Mouse (Mus musculus) neural tube, embryonic 13.5 days (tissue): ENCODE data around the gene Dmrtc2. TPM values are rescaled to one million over a fixed set of nuclear protein-coding genes. Genes with fewer than 3 reads are reported as not detected.

Source experiments
- ATAC-seq: fragments of 200-750 bp; cut with Nextera tagmentation; 2 replicates; pipeline ENCODE4 v1.8.0; 2017; ENCODE audit warnings: low read depth, mild to moderate bottlenecking, moderate TSS enrichment, moderate library complexity
- H3K27ac ChIP-seq: fragments of 300-500 bp; sonication (generic); replicated peaks from 2 replicates; pipeline ENCODE4 v1.5.1; 2015; ENCODE audit warnings: moderate library complexity, mild to moderate bottlenecking, inconsistent platforms
- H3K27me3 ChIP-seq: fragments of 300-500 bp; sonication (generic); 2 replicates; pipeline ENCODE4 v1.6.1; 2015; ENCODE audit warnings: mild to moderate bottlenecking, inconsistent platforms
- H3K36me3 ChIP-seq: fragments of 300-500 bp; sonication (generic); 2 replicates; pipeline ENCODE4 v1.6.1; 2015; ENCODE audit warnings: mild to moderate bottlenecking, inconsistent platforms
- H3K4me1 ChIP-seq: fragments of 300-500 bp; sonication (generic); replicated peaks from 2 replicates; pipeline ENCODE4 v1.6.1; 2015; ENCODE audit warnings: inconsistent platforms
- H3K4me2 ChIP-seq: fragments of 300-500 bp; sonication (generic); 2 replicates; pipeline ENCODE4 v1.6.1; 2015; ENCODE audit warnings: inconsistent platforms, mild to moderate bottlenecking, moderate library complexity
- H3K4me3 ChIP-seq: fragments of 300-500 bp; sonication (generic); 2 replicates; pipeline ENCODE4 v1.5.1; 2015; ENCODE audit warnings: mild to moderate bottlenecking, inconsistent platforms
- H3K9ac ChIP-seq: fragments of 300-500 bp; sonication (generic); 2 replicates; pipeline ENCODE4 v1.6.1; 2015; ENCODE audit warnings: moderate library complexity, mild to moderate bottlenecking, inconsistent platforms
- H3K9me3 ChIP-seq: fragments of 300-500 bp; sonication (generic); 2 replicates; pipeline ENCODE4 v1.6.1; 2016; ENCODE audit warnings: inconsistent platforms
- WGBS: fragments of 180-500 bp; shearing (Covaris S2); methylation state at CpG from one replicate; pipeline ENCODE4 v1.1.7; 2015; 5-methylcytosine and 5-hydroxymethylcytosine counted together
- polyA plus RNA-seq: library from polyadenylated mRNA; unstranded; fragments of >200 nt; fragmentation: Nextera tagmentation; extraction: Ambion mirVana; gene quantifications from 2 replicates; pipeline ENCODE4 v1.2.1, GENCODE M21; 2015

Dmrtc2 gene
- polyA plus RNA-seq, 1 experiment from 2014 or later, result not detected

- H3K36me3 ChIP-seq, result peaks cover 20% of the 10 kb centered on the region
- no peak overlapping the region for H3K4me2 ChIP-seq
- no peak for ATAC-seq
- H3K9me3 ChIP-seq, result no peaks in the 10 kb centered on the region
- peaks cover 32% of the 10 kb centered on the region for H3K4me1 ChIP-seq
- 94% methylated on average over 9 of the region's 9 CpGs for WGBS
- H3K4me3 ChIP-seq, result no peak overlapping the region
- H3K27me3 ChIP-seq, result no peaks in the 10 kb centered on the region
- H3K27ac ChIP-seq, result no peak overlapping the region
- H3K9ac ChIP-seq, result no peak overlapping the region
Measured at GRCm38 (mm10) chr7:24882416-24883199, 12.8 kb downstream of the Dmrtc2 start.

GRCm38 (mm10) chr7:24883896-24884692 is 14.2 kb downstream of the Dmrtc2 start, which contains the start of gene Rps19:
Rps19 (plus strand) TSS chr7:24884371.
- Histone ChIP-seq H3K36me3 (peaks cover 34% of the 10 kb centered on the region), H3K4me2 (peak within 1 kb of the TSS; percentile 81), H3K4me3 (peak within 1 kb of the TSS; percentile 83), H3K27ac (peak within 1 kb of the TSS; percentile 92), H3K9me3 (no peaks in the 10 kb centered on the region), H3K4me1 (peaks cover 37% of the 10 kb centered on the region), H3K9ac (peak within 1 kb of the TSS; percentile 97), H3K27me3 (no peaks in the 10 kb centered on the region)
- under 1% methylated on average over 57 of the region's 57 CpGs for WGBS
- peak; percentile 94 for ATAC-seq

GRCm38 (mm10) chr7:24884693-24885291 is 14.9 kb downstream of the Dmrtc2 start:
- ATAC-seq, result 0 out of 2 replicates have a peak, but pooled peaks have one; percentile 6
- under 1% methylated on average over 47 of the region's 47 CpGs for WGBS
- H3K27me3 ChIP-seq, result no peaks in the 10 kb centered on the region
- H3K9ac ChIP-seq, result peak overlapping the region; percentile 97
- peak overlapping the region; percentile 92 for H3K27ac ChIP-seq
- peak overlapping the region; percentile 83 for H3K4me3 ChIP-seq
- peaks cover 35% of the 10 kb centered on the region for H3K4me1 ChIP-seq
- peak overlapping the region; percentile 81 for H3K4me2 ChIP-seq
- H3K9me3 ChIP-seq, result no peaks in the 10 kb centered on the region
- peaks cover 41% of the 10 kb centered on the region for H3K36me3 ChIP-seq

GRCm38 (mm10) chr7:24885468-24886307 is 15.8 kb downstream of the Dmrtc2 start:
- peak overlapping the region; percentile 81 for H3K4me2 ChIP-seq
- 49% methylated on average over 12 of the region's 12 CpGs for WGBS
- H3K4me1 ChIP-seq, result peaks cover 30% of the 10 kb centered on the region
- no peak for ATAC-seq
- H3K9me3 ChIP-seq, result no peaks in the 10 kb centered on the region
- peak overlapping the region; percentile 83 for H3K4me3 ChIP-seq
- no peaks in the 10 kb centered on the region for H3K27me3 ChIP-seq
- H3K36me3 ChIP-seq, result peaks cover 50% of the 10 kb centered on the region
- H3K27ac ChIP-seq, result no peak overlapping the region
- peak overlapping the region; percentile 97 for H3K9ac ChIP-seq

GRCm38 (mm10) chr7:24886308-24886633 is 16.4 kb downstream of the Dmrtc2 start:
- H3K4me1 ChIP-seq, result peaks cover 30% of the 10 kb centered on the region
- H3K27ac ChIP-seq, result no peak overlapping the region
- H3K9me3 ChIP-seq, result no peaks in the 10 kb centered on the region
- H3K9ac ChIP-seq, result peak overlapping the region; percentile 97
- peak overlapping the region; percentile 81 for H3K4me2 ChIP-seq
- no peak for ATAC-seq
- no peaks in the 10 kb centered on the region for H3K27me3 ChIP-seq
- 72% methylated on average over 4 of the region's 4 CpGs for WGBS
- H3K36me3 ChIP-seq, result peaks cover 56% of the 10 kb centered on the region
- H3K4me3 ChIP-seq, result peak overlapping the region; percentile 83

GRCm38 (mm10) chr7:24887096-24887495 is 17.2 kb downstream of the Dmrtc2 start:
- Histone ChIP-seq H3K36me3 (peaks cover 57% of the 10 kb centered on the region), H3K9ac (peak overlapping the region; percentile 97), H3K4me1 (peaks cover 30% of the 10 kb centered on the region), H3K9me3 (no peaks in the 10 kb centered on the region), H3K27ac (no peak overlapping the region), H3K4me3 (no peak overlapping the region), H3K27me3 (no peaks in the 10 kb centered on the region), H3K4me2 (no peak overlapping the region)
- no peak for ATAC-seq
- 70% methylated on average over 4 of the region's 4 CpGs for WGBS

- ATAC-seq, result no peak
- Histone ChIP-seq H3K27ac (0 out of 2 replicates have a peak overlapping the region, but pooled peaks have one; percentile 14), H3K36me3 (peaks cover 57% of the 10 kb centered on the region), H3K9me3 (no peaks in the 10 kb centered on the region), H3K9ac (0 out of 2 replicates have a peak overlapping the region, but pooled peaks have one; percentile 8), H3K4me1 (peaks cover 30% of the 10 kb centered on the region), H3K4me2 (no peak overlapping the region), H3K27me3 (no peaks in the 10 kb centered on the region), H3K4me3 (no peak overlapping the region)
- 84% methylated on average over 6 of the region's 6 CpGs for WGBS
Measured at GRCm38 (mm10) chr7:24889431-24890220, 19.8 kb downstream of the Dmrtc2 start.

- Histone ChIP-seq H3K27me3 (no peaks in the 10 kb centered on the region), H3K9ac (no peak overlapping the region), H3K36me3 (peaks cover 57% of the 10 kb centered on the region), H3K9me3 (no peaks in the 10 kb centered on the region), H3K4me1 (peaks cover 24% of the 10 kb centered on the region), H3K4me3 (no peak overlapping the region), H3K27ac (0 out of 2 replicates have a peak overlapping the region, but pooled peaks have one; percentile 14), H3K4me2 (no peak overlapping the region)
- ATAC-seq, result peak; percentile 51
- 28% methylated on average over 10 of the region's 10 CpGs for WGBS
Measured at GRCm38 (mm10) chr7:24890281-24891216, 20.7 kb downstream of the Dmrtc2 start.

- H3K36me3 ChIP-seq, result peaks cover 49% of the 10 kb centered on the region
- no peaks in the 10 kb centered on the region for H3K9me3 ChIP-seq
- no peak for ATAC-seq
- H3K9ac ChIP-seq, result no peak overlapping the region
- H3K4me2 ChIP-seq, result no peak overlapping the region
- peaks cover 15% of the 10 kb centered on the region for H3K4me1 ChIP-seq
- H3K4me3 ChIP-seq, result no peak overlapping the region
- WGBS, result 75% methylated on average over 3 of the region's 3 CpGs
- H3K27me3 ChIP-seq, result no peaks in the 10 kb centered on the region
- H3K27ac ChIP-seq, result no peak overlapping the region
Measured at GRCm38 (mm10) chr7:24891241-24892124, 21.6 kb downstream of the Dmrtc2 start.
